Mouse (Mus musculus) heart, embryonic 11.5 days (tissue): Measurements from ENCODE around the gene Nfkbid. TPM values are rescaled to one million over a fixed set of nuclear protein-coding genes. Genes with fewer than 3 reads are reported as not detected.

Experiments
- polyA plus RNA-seq: library from polyadenylated mRNA; unstranded; fragments of >200 nt; fragmentation: Nextera tagmentation; extraction: Ambion mirVana; gene quantifications from 2 replicates; pipeline ENCODE4 v1.2.1, GENCODE M21; 2014

Nfkbid gene
- polyA plus RNA-seq, 1 experiment from 2014 or later: 1.0 TPM

Other genes with a start within 250 kb of the Nfkbid start
- 309 and 324 TPM in 2 replicates for gene Cox7a1, start 237.6 kb upstream of the Nfkbid start, polyA plus RNA-seq
- gene Capns1, start 222.9 kb upstream of the Nfkbid start, polyA plus RNA-seq: 64.6 and 71.7 TPM in 2 replicates
- gene Polr2i, start 189.8 kb upstream of the Nfkbid start, polyA plus RNA-seq: 120 and 126 TPM in 2 replicates
- gene Tbcb, start 189.5 kb upstream of the Nfkbid start, polyA plus RNA-seq: 184 and 185 TPM in 2 replicates
- gene Ovol3, start 186.0 kb upstream of the Nfkbid start, polyA plus RNA-seq: not detected in 2 replicates
- 0.20 and 0.38 TPM in 2 replicates for gene Thap8, start 141.6 kb upstream of the Nfkbid start, polyA plus RNA-seq
- gene Wdr62, start 141.3 kb upstream of the Nfkbid start, polyA plus RNA-seq: 7.7 and 9.9 TPM in 2 replicates
- gene Clip3, start 130.0 kb upstream of the Nfkbid start, polyA plus RNA-seq: 18.6 and 22.1 TPM in 2 replicates
- gene Alkbh6, start 113.0 kb upstream of the Nfkbid start, polyA plus RNA-seq: 65.5 and 66.1 TPM in 2 replicates
- gene Syne4, start 106.9 kb upstream of the Nfkbid start, polyA plus RNA-seq: 18.1 and 20.0 TPM in 2 replicates
- not detected in 2 replicates for gene E130208F15Rik, start 100.0 kb upstream of the Nfkbid start, polyA plus RNA-seq
- gene Sdhaf1, start 97.8 kb upstream of the Nfkbid start, polyA plus RNA-seq: 14.6 and 16.6 TPM in 2 replicates
- gene Lrfn3, start 59.0 kb upstream of the Nfkbid start, polyA plus RNA-seq: 1.4 and 1.5 TPM in 2 replicates
- gene Tyrobp, start 8.0 kb upstream of the Nfkbid start, polyA plus RNA-seq: 8.9 and 9.2 TPM in 2 replicates
- 0.53 and 0.99 TPM in 2 replicates for gene Hcst, start 1.9 kb upstream of the Nfkbid start, polyA plus RNA-seq
- gene Aplp1, start 23.8 kb downstream of the Nfkbid start, polyA plus RNA-seq: 34.9 and 37.8 TPM in 2 replicates
- gene Kirrel2, start 36.0 kb downstream of the Nfkbid start, polyA plus RNA-seq: 1.5 and 3.7 TPM in 2 replicates
- 0.10 and 0.37 TPM in 2 replicates for gene Nphs1, start 36.6 kb downstream of the Nfkbid start, polyA plus RNA-seq
- 0.37 TPM in 1 of 2 replicates, not detected in the other for gene Prodh2, start 71.9 kb downstream of the Nfkbid start, polyA plus RNA-seq
- gene Arhgap33, start 113.3 kb downstream of the Nfkbid start, polyA plus RNA-seq: 6.0 and 7.2 TPM in 2 replicates
- 10.7 and 12.5 TPM in 2 replicates for gene Hspb6, start 130.4 kb downstream of the Nfkbid start, polyA plus RNA-seq
- gene Proser3, start 130.6 kb downstream of the Nfkbid start, polyA plus RNA-seq: 10.3 and 12.7 TPM in 2 replicates
- 33.6 and 34.8 TPM in 2 replicates for gene Lin37, start 138.1 kb downstream of the Nfkbid start, polyA plus RNA-seq
- gene U2af1l4, start 141.6 kb downstream of the Nfkbid start, polyA plus RNA-seq: 87.6 and 91.2 TPM in 2 replicates
- gene Gm49396, start 141.6 kb downstream of the Nfkbid start, polyA plus RNA-seq: 5.4 and 5.5 TPM in 2 replicates
- gene Psenen, start 141.9 kb downstream of the Nfkbid start, polyA plus RNA-seq: 102 and 107 TPM in 2 replicates
- gene Igflr1, start 143.7 kb downstream of the Nfkbid start, polyA plus RNA-seq: 2.3 and 3.2 TPM in 2 replicates
- gene Kmt2b, start 167.0 kb downstream of the Nfkbid start, polyA plus RNA-seq: 7.1 and 8.1 TPM in 2 replicates
- 0.14 TPM in 1 of 2 replicates, not detected in the other for gene Zbtb32, start 177.2 kb downstream of the Nfkbid start, polyA plus RNA-seq
- 0.31 and 0.47 TPM in 2 replicates for gene Upk1a, start 191.1 kb downstream of the Nfkbid start, polyA plus RNA-seq
- 1,669 and 1,746 TPM in 2 replicates for gene Cox6b1, start 204.4 kb downstream of the Nfkbid start, polyA plus RNA-seq
- 2.6 and 3.6 TPM in 2 replicates for gene Etv2, start 214.1 kb downstream of the Nfkbid start, polyA plus RNA-seq
- gene Rbm42, start 228.6 kb downstream of the Nfkbid start, polyA plus RNA-seq: 76.7 and 82.8 TPM in 2 replicates
- gene Haus5, start 243.3 kb downstream of the Nfkbid start, polyA plus RNA-seq: 35.0 and 37.6 TPM in 2 replicates
- gene Pmis2, start 249.9 kb downstream of the Nfkbid start, polyA plus RNA-seq: not detected in 2 replicates